Mouse (Mus musculus) liver, adult 2 months (tissue): ENCODE results near the gene Trim45. TPM values are rescaled to one million over a fixed set of nuclear protein-coding genes. Genes with fewer than 3 reads are reported as not detected.

Experiments used
- DNase-seq: peaks from one replicate; pipeline ENCODE4 v3.0.0-alpha.2; 2011; ENCODE audit warnings: low read depth, low spot score; ENCODE audit errors: extremely low read depth
- H3K27ac ChIP-seq: fragments of 200-500 bp; replicated peaks from 2 replicates; pipeline ENCODE4 v1.5.1; 2012; ENCODE audit warnings: low read depth, mild to moderate bottlenecking, control low read depth, inconsistent platforms, low read length; ENCODE audit not compliant: insufficient read depth
- H3K27me3 ChIP-seq: fragments of 200-500 bp; 2 replicates; pipeline ENCODE4 v1.6.1; 2012; ENCODE audit warnings: mild to moderate bottlenecking, moderate library complexity, low read length, inconsistent platforms; ENCODE audit not compliant: control insufficient read depth, insufficient read depth
- H3K36me3 ChIP-seq: fragments of 200-500 bp; 2 replicates; pipeline ENCODE4 v1.6.1; 2012; ENCODE audit warnings: low read length, inconsistent platforms; ENCODE audit not compliant: control insufficient read depth, insufficient read depth
- H3K4me1 ChIP-seq: fragments of 200-500 bp; 2 replicates; pipeline ENCODE4 v1.6.1; 2011; ENCODE audit warnings: low read length; ENCODE audit not compliant: control insufficient read depth, insufficient read depth
- H3K4me3 ChIP-seq: fragments of 200-500 bp; 2 replicates; pipeline ENCODE4 v1.5.1; 2011; ENCODE audit warnings: low read depth, mild to moderate bottlenecking, control low read depth, low read length, moderate library complexity; ENCODE audit not compliant: insufficient read depth
- H3K79me2 ChIP-seq: fragments of 200-500 bp; 2 replicates; pipeline ENCODE4 v1.6.1; 2012; ENCODE audit warnings: inconsistent platforms, mild to moderate bottlenecking, low read length, moderate library complexity; ENCODE audit not compliant: control insufficient read depth, insufficient read depth
- H3K9ac ChIP-seq: fragments of 200-500 bp; 2 replicates; pipeline ENCODE4 v1.6.1; 2012; ENCODE audit warnings: low read depth, mild to moderate bottlenecking, control low read depth, inconsistent platforms, low read length
- CTCF ChIP-seq: fragments of 200-500 bp; IDR thresholded peaks from 2 replicates; pipeline ENCODE4 v1.5.1; 2011; ENCODE audit warnings: low read depth, low read length, control low read depth
- POLR2A ChIP-seq: fragments of 200-500 bp; IDR thresholded peaks from 2 replicates; pipeline ENCODE4 v1.6.1; 2011; ENCODE audit warnings: low read length, control low read depth; ENCODE audit not compliant: insufficient read depth; ENCODE audit errors: extremely low read depth
- WGBS: fragments of 180-500 bp; shearing (Covaris S2); methylation state at CpG from one replicate; pipeline ENCODE4 v1.1.7; 2018; 5-methylcytosine and 5-hydroxymethylcytosine counted together
- polyA plus RNA-seq: library from polyadenylated mRNA; depleted of rRNA; stranded (reverse); fragments of >200 nt; gene quantifications from 2 replicates; pipeline ENCODE4 v1.2.3, GENCODE M21; 2012
- total RNA-seq: library from RNA; depleted of rRNA; stranded (reverse); fragments of >200 nt; gene quantifications from 2 replicates; pipeline ENCODE4 v1.2.3, GENCODE M21; 2014

Trim45 gene
- total and polyA plus RNA-seq, 2 experiments: 0.92 to 0.95 TPM

DNA sequence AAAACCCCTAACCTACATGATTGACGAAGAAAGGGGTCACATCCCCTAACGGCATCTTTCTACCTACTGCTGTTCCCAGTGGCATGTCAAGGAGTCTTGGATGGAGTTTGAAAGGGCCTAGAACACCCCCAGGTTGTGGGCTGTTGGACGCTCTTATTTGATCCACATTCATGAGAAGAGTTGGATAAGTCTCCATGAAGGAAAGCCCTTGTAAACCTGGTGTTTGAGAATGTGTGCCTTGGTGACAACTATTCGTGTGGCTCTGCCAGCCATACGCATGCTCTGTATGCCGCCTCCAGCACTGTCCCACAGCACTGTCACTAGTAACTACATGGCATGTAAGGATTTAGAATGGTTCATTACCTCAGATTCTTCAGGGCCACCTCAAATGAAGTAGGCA is 14.2 kb downstream of the Trim45 start:
- Histone ChIP-seq H3K36me3 (peaks cover 8% of the 10 kb centered on the region), H3K4me3 (no peak overlapping the region), H3K27ac (no peak overlapping the region), H3K27me3 (no peaks in the 10 kb centered on the region), H3K9ac (no peak overlapping the region), H3K4me1 (no peaks in the 10 kb centered on the region), H3K79me2 (no peaks in the 10 kb centered on the region)
- no peak for DNase-seq
- TF ChIP-seq POLR2A (no peak), CTCF (no peak)
- WGBS: 95% methylated on average over 6 of the region's 6 CpGs

DNA sequence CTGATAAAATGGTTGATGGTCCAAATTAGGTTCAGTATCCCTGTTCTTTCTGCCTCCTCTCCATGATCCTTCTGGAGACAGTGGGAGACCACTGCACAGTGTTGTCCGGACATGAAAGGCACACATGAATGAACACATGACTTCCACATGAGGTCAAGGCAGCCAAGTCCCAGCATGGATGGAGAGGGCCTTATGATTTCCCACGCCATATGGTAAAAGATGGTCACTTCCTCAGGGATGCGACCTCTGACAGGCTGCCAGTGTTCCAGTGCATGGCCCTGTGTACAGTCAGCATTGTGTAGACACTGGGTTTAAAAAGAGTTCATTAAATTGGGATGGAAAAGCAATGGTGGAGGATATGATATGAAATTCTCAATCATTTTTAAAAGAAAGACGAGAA is 16.2 kb downstream of the Trim45 start:
- no peaks in the 10 kb centered on the region for H3K79me2 ChIP-seq
- no peak for TF ChIP-seq CTCF
- no peak for TF ChIP-seq POLR2A
- no peak for DNase-seq
- no peak overlapping the region for H3K4me3 ChIP-seq
- no peak overlapping the region for H3K9ac ChIP-seq
- 97% methylated on average over 4 of the region's 4 CpGs for WGBS
- H3K4me1 ChIP-seq: no peaks in the 10 kb centered on the region
- no peak overlapping the region for H3K27ac ChIP-seq
- no peaks in the 10 kb centered on the region for H3K27me3 ChIP-seq
- H3K36me3 ChIP-seq: peaks cover 8% of the 10 kb centered on the region

DNA sequence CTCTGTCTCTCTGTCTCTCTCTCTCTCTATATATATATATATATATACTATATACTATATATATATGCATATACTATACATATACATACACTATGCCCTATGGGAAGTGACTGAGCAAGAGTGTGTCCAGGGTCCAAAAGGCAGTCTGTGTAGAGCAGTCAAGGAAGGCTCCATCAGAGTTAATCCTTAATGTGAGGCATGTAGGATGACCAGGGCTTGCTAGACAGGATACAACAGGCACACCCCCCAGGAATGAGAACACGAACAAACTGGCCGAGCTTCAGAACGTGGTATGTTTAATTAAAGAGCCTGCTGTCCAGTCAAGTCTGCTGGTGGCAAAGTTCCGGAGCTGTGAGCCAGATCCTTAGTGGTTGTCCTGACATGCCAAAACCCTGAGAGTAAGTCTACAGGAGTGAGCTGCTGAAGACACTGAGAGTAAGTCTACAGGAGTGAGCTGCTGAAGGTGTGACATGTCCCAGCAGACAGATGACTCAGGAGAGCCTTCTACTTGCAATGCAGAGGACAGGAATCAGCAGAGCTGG is 18.6 kb downstream of the Trim45 start:
- TF ChIP-seq CTCF: no peak
- TF ChIP-seq POLR2A: no peak
- peaks cover 8% of the 10 kb centered on the region for H3K36me3 ChIP-seq
- H3K9ac ChIP-seq: no peak overlapping the region
- no peaks in the 10 kb centered on the region for H3K27me3 ChIP-seq
- no peaks in the 10 kb centered on the region for H3K4me1 ChIP-seq
- WGBS: 91% methylated on average over 4 of the region's 4 CpGs
- H3K79me2 ChIP-seq: no peaks in the 10 kb centered on the region
- no peak for DNase-seq
- H3K4me3 ChIP-seq: no peak overlapping the region
- H3K27ac ChIP-seq: no peak overlapping the region

DNA sequence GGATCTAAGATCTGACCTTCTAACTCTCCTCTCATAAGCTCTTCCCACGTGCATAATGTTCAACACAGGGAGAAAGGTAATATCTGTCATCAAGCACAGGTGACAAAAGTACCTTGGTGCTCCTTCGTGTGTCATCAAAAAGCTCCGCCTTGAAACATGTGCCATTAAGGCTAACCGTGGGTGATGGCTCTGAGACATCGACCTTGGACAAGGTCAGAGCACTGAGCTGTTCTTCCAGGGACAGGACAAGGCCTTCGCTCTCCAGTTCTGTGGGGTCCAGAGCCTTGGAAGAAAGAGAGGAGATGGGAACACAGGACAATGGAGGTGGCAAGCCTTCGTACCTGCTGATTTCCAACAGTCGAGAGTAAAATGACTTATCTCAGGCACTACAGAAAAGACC is 25.3 kb downstream of the Trim45 start:
- no peak overlapping the region for H3K4me3 ChIP-seq
- no peaks in the 10 kb centered on the region for H3K27me3 ChIP-seq
- no peak for TF ChIP-seq CTCF
- TF ChIP-seq POLR2A: no peak
- no peaks in the 10 kb centered on the region for H3K79me2 ChIP-seq
- 94% methylated on average over 8 of the region's 8 CpGs for whole genome bisulfite sequencing
- H3K9ac ChIP-seq: no peak overlapping the region
- DNase-seq: no peak
- H3K36me3 ChIP-seq: peaks cover 30% of the 10 kb centered on the region
- H3K4me1 ChIP-seq: no peaks in the 10 kb centered on the region
- H3K27ac ChIP-seq: no peak overlapping the region

DNA sequence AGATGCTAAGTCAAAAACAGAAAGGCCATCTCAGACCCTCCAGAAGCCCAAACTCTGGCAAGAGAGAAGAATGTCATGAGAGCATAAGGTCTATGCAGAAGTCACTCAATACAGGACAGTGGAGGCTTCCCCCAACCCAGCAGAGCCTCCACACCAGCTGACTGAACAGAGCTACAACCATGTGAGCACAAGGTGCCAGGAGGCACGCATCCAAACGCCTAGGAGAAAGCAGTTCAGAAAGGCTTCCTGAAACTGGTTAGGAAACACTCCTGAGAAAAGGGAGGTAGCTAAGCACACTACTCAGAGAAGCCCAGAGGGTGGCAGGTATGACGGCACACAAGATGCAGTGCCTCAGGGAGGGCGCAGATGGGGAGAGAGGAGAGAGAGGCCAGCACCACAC is 29.5 kb downstream of the Trim45 start:
- Histone ChIP-seq H3K79me2 (no peaks in the 10 kb centered on the region), H3K4me1 (no peaks in the 10 kb centered on the region), H3K9ac (no peak overlapping the region), H3K27me3 (no peaks in the 10 kb centered on the region), H3K27ac (no peak overlapping the region), H3K36me3 (peaks cover 45% of the 10 kb centered on the region), H3K4me3 (no peak overlapping the region)
- 93% methylated on average over 4 of the region's 4 CpGs for WGBS
- no peak for DNase-seq
- no peak for TF ChIP-seq POLR2A
- TF ChIP-seq CTCF: no peak

DNA sequence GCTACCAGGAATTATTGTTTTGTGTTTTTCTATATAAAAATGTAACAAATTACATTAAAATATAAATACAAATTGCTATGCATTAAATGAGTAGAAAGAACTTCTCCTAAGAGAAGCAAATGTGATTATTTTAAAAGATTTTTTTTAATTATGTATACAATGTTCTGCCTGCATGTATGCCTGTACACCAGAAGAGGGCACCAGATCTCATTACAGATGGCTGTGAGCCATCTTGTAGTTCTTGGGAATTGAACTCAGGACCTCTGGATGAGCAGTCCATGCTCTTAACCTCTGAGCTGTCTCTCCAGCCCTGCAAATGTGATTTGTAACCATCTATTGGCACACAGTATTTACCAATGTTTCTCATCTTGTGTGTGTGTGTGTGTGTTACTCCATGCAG is 32.6 kb downstream of the Trim45 start:
- no peak overlapping the region for H3K4me3 ChIP-seq
- TF ChIP-seq CTCF (no peak), POLR2A (no peak)
- no peak for DNase-seq
- H3K36me3 ChIP-seq: peaks cover 43% of the 10 kb centered on the region
- no peaks in the 10 kb centered on the region for H3K79me2 ChIP-seq
- no peak overlapping the region for H3K9ac ChIP-seq
- no peak overlapping the region for H3K27ac ChIP-seq
- no peaks in the 10 kb centered on the region for H3K4me1 ChIP-seq
- H3K27me3 ChIP-seq: no peaks in the 10 kb centered on the region
